Mouse (Mus musculus) thymus, adult 2 months (tissue): ENCODE measurements around the gene Tpra1. TPM values are rescaled to one million over a fixed set of nuclear protein-coding genes. Genes with fewer than 3 reads are reported as not detected.

Experiments
- DNase-seq: peaks from one replicate; pipeline ENCODE4 v3.0.0; 2021
- H3K27ac ChIP-seq: fragments of 200-500 bp; 2 replicates; pipeline ENCODE4 v1.5.1; 2012; ENCODE audit warnings: low read length, control low read depth; ENCODE audit not compliant: control insufficient read depth, insufficient read depth
- H3K27me3 ChIP-seq: fragments of 200-500 bp; 2 replicates; pipeline ENCODE4 v1.6.1; 2012; ENCODE audit warnings: mild to moderate bottlenecking, low read length, moderate library complexity, mixed read lengths; ENCODE audit not compliant: control insufficient read depth, insufficient read depth
- H3K36me3 ChIP-seq: fragments of 200-500 bp; 2 replicates; pipeline ENCODE4 v1.6.1; 2012; ENCODE audit warnings: mild to moderate bottlenecking, low read length, moderate library complexity; ENCODE audit not compliant: control insufficient read depth, insufficient read depth
- H3K4me1 ChIP-seq: fragments of 200-500 bp; replicated peaks from 2 replicates; pipeline ENCODE4 v1.6.1; 2012; ENCODE audit warnings: low read length; ENCODE audit not compliant: control insufficient read depth, insufficient read depth
- H3K4me3 ChIP-seq: fragments of 200-500 bp; 2 replicates; pipeline ENCODE4 v1.5.1; 2012; ENCODE audit warnings: mild to moderate bottlenecking, low read length, control low read depth, moderate library complexity; ENCODE audit not compliant: control insufficient read depth, insufficient read depth
- CTCF ChIP-seq: fragments of 200-500 bp; IDR thresholded peaks from 2 replicates; pipeline ENCODE4 v1.5.1; 2012; ENCODE audit warnings: mild to moderate bottlenecking, control low read depth, low read length, moderate library complexity, borderline replicate concordance; ENCODE audit not compliant: control insufficient read depth, poor library complexity, insufficient read depth; ENCODE audit errors: extremely low read depth
- POLR2A ChIP-seq: fragments of 200-500 bp; IDR thresholded peaks from 2 replicates; pipeline ENCODE4 v1.6.1; 2012; ENCODE audit warnings: mild to moderate bottlenecking, low read length, control low read depth, moderate library complexity; ENCODE audit not compliant: control insufficient read depth, poor library complexity, insufficient read depth; ENCODE audit errors: extremely low read depth
- WGBS: fragments of 180-500 bp; shearing (Covaris S2); methylation state at CpG from one replicate; pipeline ENCODE4 v1.1.7; 2018; 5-methylcytosine and 5-hydroxymethylcytosine counted together
- polyA plus RNA-seq: library from polyadenylated mRNA; depleted of rRNA; stranded (reverse); fragments of >200 nt; gene quantifications from 2 replicates; pipeline ENCODE4 v1.2.3, GENCODE M21; 2012

Tpra1 gene
- polyA plus RNA-seq, 1 experiment: 366 TPM

GRCm38 (mm10) chr6:88942595-88942994 is 40.5 kb downstream of the Tpra1 start:
- Histone ChIP-seq H3K27me3 (no peaks in the 10 kb centered on the region), H3K4me1 (peaks cover 31% of the 10 kb centered on the region), H3K36me3 (no peaks in the 10 kb centered on the region), H3K27ac (no peak overlapping the region), H3K4me3 (no peak overlapping the region)
- DNase-seq: no peak
- 66% methylated on average over 8 of the region's 8 CpGs for WGBS
- TF ChIP-seq CTCF (no peak), POLR2A (no peak)

GRCm38 (mm10) chr6:88943666-88944065 is 41.6 kb downstream of the Tpra1 start:
- Histone ChIP-seq H3K4me3 (no peak overlapping the region), H3K36me3 (no peaks in the 10 kb centered on the region), H3K27ac (no peak overlapping the region), H3K27me3 (no peaks in the 10 kb centered on the region), H3K4me1 (peaks cover 20% of the 10 kb centered on the region)
- TF ChIP-seq CTCF (no peak), POLR2A (no peak)
- WGBS: 93% methylated on average over 6 of the region's 6 CpGs
- no peak for DNase-seq

- whole genome bisulfite sequencing: 93% methylated on average over 6 of the region's 6 CpGs
- H3K27me3 ChIP-seq: no peaks in the 10 kb centered on the region
- TF ChIP-seq CTCF (no peak), POLR2A (no peak)
- DNase-seq: no peak
- H3K4me1 ChIP-seq: no peaks in the 10 kb centered on the region
- no peaks in the 10 kb centered on the region for H3K36me3 ChIP-seq
- H3K4me3 ChIP-seq: no peak overlapping the region
- no peak overlapping the region for H3K27ac ChIP-seq
Observed at GRCm38 (mm10) chr6:88946442-88946841, 44.4 kb downstream of the Tpra1 start.

GRCm38 (mm10) chr6:88947771-88948170 is 45.7 kb downstream of the Tpra1 start:
- Histone ChIP-seq H3K36me3 (no peaks in the 10 kb centered on the region), H3K4me1 (no peaks in the 10 kb centered on the region), H3K27me3 (no peaks in the 10 kb centered on the region), H3K4me3 (no peak overlapping the region), H3K27ac (no peak overlapping the region)
- TF ChIP-seq POLR2A (no peak), CTCF (no peak)
- DNase-seq: no peak

GRCm38 (mm10) chr6:88956725-88957124 is 54.7 kb downstream of the Tpra1 start:
- no peak for DNase-seq
- H3K27ac ChIP-seq: no peak overlapping the region
- 86% methylated on average over 2 of the region's 2 CpGs for WGBS
- H3K4me1 ChIP-seq: no peaks in the 10 kb centered on the region
- H3K27me3 ChIP-seq: no peaks in the 10 kb centered on the region
- H3K36me3 ChIP-seq: no peaks in the 10 kb centered on the region
- H3K4me3 ChIP-seq: no peak overlapping the region
- no peak for TF ChIP-seq POLR2A
- no peak for TF ChIP-seq CTCF

GRCm38 (mm10) chr6:88957313-88957712 is 55.3 kb downstream of the Tpra1 start:
- no peak overlapping the region for H3K4me3 ChIP-seq
- no peaks in the 10 kb centered on the region for H3K4me1 ChIP-seq
- H3K36me3 ChIP-seq: no peaks in the 10 kb centered on the region
- 93% methylated on average over 4 of the region's 4 CpGs for WGBS
- H3K27me3 ChIP-seq: no peaks in the 10 kb centered on the region
- TF ChIP-seq CTCF (no peak), POLR2A (no peak)
- no peak overlapping the region for H3K27ac ChIP-seq
- DNase-seq: no peak

- H3K27me3 ChIP-seq: no peaks in the 10 kb centered on the region
- H3K4me3 ChIP-seq: no peak overlapping the region
- DNase-seq: no peak
- H3K36me3 ChIP-seq: no peaks in the 10 kb centered on the region
- no peak overlapping the region for H3K27ac ChIP-seq
- TF ChIP-seq CTCF (no peak), POLR2A (no peak)
- H3K4me1 ChIP-seq: no peaks in the 10 kb centered on the region
- WGBS: 81% methylated on average over 5 of the region's 5 CpGs
Observed at GRCm38 (mm10) chr6:88957801-88958211, 55.8 kb downstream of the Tpra1 start.
